Mouse (Mus musculus) neural tube, embryonic 11.5 days (tissue): ENCODE results near the gene Hagh. TPM values are rescaled to one million over a fixed set of nuclear protein-coding genes. Genes with fewer than 3 reads are reported as not detected.

Experiments
- ATAC-seq: fragments of 200-750 bp; cut with Nextera tagmentation; 2 replicates; pipeline ENCODE4 v1.8.0; 2017; ENCODE audit warnings: moderate number of reproducible peaks, mild to moderate bottlenecking, moderate TSS enrichment, moderate library complexity; ENCODE audit not compliant: insufficient read depth, low FRiP score, low TSS enrichment
- DNase-seq: peaks from one replicate; pipeline ENCODE4 v3.0.0-alpha.2; 2015; ENCODE audit warnings: low spot score
- H3K27ac ChIP-seq: fragments of 300-500 bp; sonication (generic); 2 replicates; pipeline ENCODE4 v1.5.1; 2014; ENCODE audit warnings: low read depth, mild to moderate bottlenecking, low read length
- H3K27me3 ChIP-seq: fragments of 300-500 bp; sonication (generic); 2 replicates; pipeline ENCODE4 v1.6.1; 2014; ENCODE audit warnings: mild to moderate bottlenecking, low read length, mixed read lengths; ENCODE audit not compliant: control insufficient read depth, insufficient read depth
- H3K36me3 ChIP-seq: fragments of 300-500 bp; sonication (generic); 2 replicates; pipeline ENCODE4 v1.6.1; 2014; ENCODE audit warnings: mild to moderate bottlenecking, low read length, moderate library complexity, mixed read lengths; ENCODE audit not compliant: control insufficient read depth, insufficient read depth
- H3K4me1 ChIP-seq: fragments of 300-500 bp; sonication (generic); 2 replicates; pipeline ENCODE4 v1.6.1; 2014; ENCODE audit warnings: low read length, mixed read lengths; ENCODE audit not compliant: control insufficient read depth, insufficient read depth
- H3K4me2 ChIP-seq: fragments of 300-500 bp; sonication (generic); 2 replicates; pipeline ENCODE4 v1.6.1; 2014; ENCODE audit warnings: low read depth, mild to moderate bottlenecking, moderate library complexity
- H3K4me3 ChIP-seq: fragments of 300-500 bp; sonication (generic); 2 replicates; pipeline ENCODE4 v1.5.1; 2014; ENCODE audit warnings: low read depth, low read length
- H3K9ac ChIP-seq: fragments of 300-500 bp; sonication (generic); 2 replicates; pipeline ENCODE4 v1.6.1; 2014; ENCODE audit warnings: mild to moderate bottlenecking, low read length
- H3K9me3 ChIP-seq: fragments of 300-500 bp; sonication (generic); 2 replicates; pipeline ENCODE4 v1.6.1; 2016; ENCODE audit warnings: low read length; ENCODE audit not compliant: control insufficient read depth
- WGBS: fragments of 180-500 bp; shearing (Covaris S2); extraction: QIAGEN DNeasy Blood & Tissue Kit; methylation state at CpG from one replicate; pipeline ENCODE4 v1.1.7; 2014; 5-methylcytosine and 5-hydroxymethylcytosine counted together
- polyA plus RNA-seq: library from polyadenylated mRNA; unstranded; fragments of >200 nt; fragmentation: Nextera tagmentation; extraction: Ambion mirVana; gene quantifications from 2 replicates; pipeline ENCODE4 v1.2.1, GENCODE M21; 2014

Hagh gene
- polyA plus RNA-seq, 1 experiment from 2014 or later = 34.5 TPM

GRCm38 (mm10) chr17:24894995-24895547 is 55.1 kb downstream of the Hagh start, which contains the start of the genes Eme2 and Mrps34:
Eme2 (minus strand) TSS chr17:24895087.
Mrps34 (plus strand) TSS chr17:24895116.
- Histone ChIP-seq H3K9me3 (no peaks in the 10 kb centered on the region), H3K4me1 (peaks cover 24% of the 10 kb centered on the region), H3K27me3 (no peaks in the 10 kb centered on the region), H3K27ac (peak within 1 kb of the TSS; percentile 67), H3K9ac (peak within 1 kb of the TSS; percentile 87), H3K4me3 (peak within 1 kb of the TSS; percentile 88), H3K36me3 (peaks cover 25% of the 10 kb centered on the region), H3K4me2 (peak within 1 kb of the TSS; percentile 99)
- WGBS = under 1% methylated on average over 62 of the region's 62 CpGs
- DNase-seq (peak; percentile 90), ATAC-seq (peak; percentile 49; the same call in 1 of the 2 replicates)

GRCm38 (mm10) chr17:24895571-24896240 is 55.8 kb downstream of the Hagh start:
- no peaks in the 10 kb centered on the region for H3K9me3 ChIP-seq
- DNase-seq = no peak
- WGBS = 11% methylated on average over 23 of the region's 23 CpGs
- peak; percentile 5; the same call in 1 of the 2 replicates for ATAC-seq
- no peak overlapping the region for H3K27ac ChIP-seq
- peak overlapping the region; percentile 99 for H3K4me2 ChIP-seq
- no peaks in the 10 kb centered on the region for H3K27me3 ChIP-seq
- H3K4me3 ChIP-seq = peak overlapping the region; percentile 88
- H3K36me3 ChIP-seq = peaks cover 27% of the 10 kb centered on the region
- H3K9ac ChIP-seq = peak overlapping the region; percentile 87
- H3K4me1 ChIP-seq = peaks cover 24% of the 10 kb centered on the region

GRCm38 (mm10) chr17:24896241-24896992 is 56.5 kb downstream of the Hagh start, which contains the start of gene Nme3:
Nme3 (plus strand) TSS chr17:24896500.
- Histone ChIP-seq H3K4me3 (peak within 1 kb of the TSS; percentile 88), H3K9me3 (no peaks in the 10 kb centered on the region), H3K9ac (peak within 1 kb of the TSS; percentile 87), H3K4me2 (peak within 1 kb of the TSS; percentile 99), H3K4me1 (peaks cover 24% of the 10 kb centered on the region), H3K27me3 (no peaks in the 10 kb centered on the region), H3K27ac (peak within 1 kb of the TSS; percentile 63), H3K36me3 (peaks cover 30% of the 10 kb centered on the region)
- 2% methylated on average over 50 of the region's 50 CpGs for WGBS
- ATAC-seq (peak; percentile 65), DNase-seq (peak; percentile 80)

GRCm38 (mm10) chr17:24896993-24897269 is 57.0 kb downstream of the Hagh start:
- no peak for ATAC-seq
- peak overlapping the region; percentile 87 for H3K9ac ChIP-seq
- H3K4me2 ChIP-seq = peak overlapping the region; percentile 99
- H3K36me3 ChIP-seq = peaks cover 33% of the 10 kb centered on the region
- 35% methylated on average over 11 of the region's 11 CpGs for WGBS
- no peak for DNase-seq
- no peak overlapping the region for H3K27ac ChIP-seq
- peaks cover 24% of the 10 kb centered on the region for H3K4me1 ChIP-seq
- peak overlapping the region; percentile 88 for H3K4me3 ChIP-seq
- H3K9me3 ChIP-seq = no peaks in the 10 kb centered on the region
- no peaks in the 10 kb centered on the region for H3K27me3 ChIP-seq

GRCm38 (mm10) chr17:24897600-24897999 is 57.7 kb downstream of the Hagh start:
- Histone ChIP-seq H3K4me3 (no peak overlapping the region; the same call in 1 of the 2 replicates), H3K27me3 (no peaks in the 10 kb centered on the region), H3K4me2 (peak overlapping the region; percentile 99), H3K27ac (no peak overlapping the region), H3K36me3 (peaks cover 34% of the 10 kb centered on the region), H3K9me3 (no peaks in the 10 kb centered on the region), H3K9ac (peak overlapping the region; percentile 7), H3K4me1 (peaks cover 24% of the 10 kb centered on the region)
- DNase-seq = no peak
- ATAC-seq = no peak
- WGBS = 82% methylated on average over 4 of the region's 4 CpGs

- Histone ChIP-seq H3K27me3 (no peaks in the 10 kb centered on the region), H3K9ac (no peak overlapping the region), H3K27ac (no peak overlapping the region), H3K4me1 (peaks cover 24% of the 10 kb centered on the region), H3K4me2 (no peak overlapping the region), H3K9me3 (no peaks in the 10 kb centered on the region), H3K4me3 (no peak overlapping the region), H3K36me3 (peaks cover 36% of the 10 kb centered on the region)
- ATAC-seq = no peak
- no peak for DNase-seq
- 85% methylated on average over 4 of the region's 4 CpGs for WGBS
Measured at GRCm38 (mm10) chr17:24898041-24898854, 58.3 kb downstream of the Hagh start.

- Histone ChIP-seq H3K27ac (no peak overlapping the region), H3K4me2 (no peak overlapping the region), H3K36me3 (peaks cover 36% of the 10 kb centered on the region), H3K27me3 (no peaks in the 10 kb centered on the region), H3K9me3 (no peaks in the 10 kb centered on the region), H3K4me1 (peaks cover 21% of the 10 kb centered on the region), H3K4me3 (no peak overlapping the region), H3K9ac (no peak overlapping the region)
- ATAC-seq (no peak), DNase-seq (no peak)
- 89% methylated on average over 5 of the region's 5 CpGs for WGBS
Measured at GRCm38 (mm10) chr17:24899153-24899552, 59.2 kb downstream of the Hagh start.

- no peaks in the 10 kb centered on the region for H3K27me3 ChIP-seq
- DNase-seq (no peak), ATAC-seq (no peak)
- H3K27ac ChIP-seq = no peak overlapping the region
- peaks cover 17% of the 10 kb centered on the region for H3K4me1 ChIP-seq
- no peak overlapping the region for H3K9ac ChIP-seq
- 97% methylated on average over 6 of the region's 6 CpGs for WGBS
- no peak overlapping the region for H3K4me2 ChIP-seq
- peaks cover 36% of the 10 kb centered on the region for H3K36me3 ChIP-seq
- no peak overlapping the region for H3K4me3 ChIP-seq
- H3K9me3 ChIP-seq = no peaks in the 10 kb centered on the region
Measured at GRCm38 (mm10) chr17:24900014-24900413, 60.1 kb downstream of the Hagh start.
